Mouse (Mus musculus) limb, embryonic 10.5 days (tissue): ENCODE data around the gene Hoxd13. TPM values are rescaled to one million over a fixed set of nuclear protein-coding genes. Genes with fewer than 3 reads are reported as not detected.
A peak's percentile ranks its signal among the peaks of the same experiment; 100 is the strongest.

Source experiments
- DNase-seq: peaks from one replicate; pipeline ENCODE4 v3.0.0-alpha.2; 2017; ENCODE audit warnings: low spot score
- H3K27ac ChIP-seq: fragments of 300-500 bp; sonication (generic); 2 replicates; pipeline ENCODE4 v1.5.1; 2016; ENCODE audit warnings: mild to moderate bottlenecking
- H3K27me3 ChIP-seq: fragments of 300-500 bp; sonication (generic); 2 replicates; pipeline ENCODE4 v1.6.1; 2016; ENCODE audit warnings: low read depth, mild to moderate bottlenecking; ENCODE audit not compliant: poor library complexity, severe bottlenecking
- H3K36me3 ChIP-seq: fragments of 300-500 bp; sonication (generic); 2 replicates; pipeline ENCODE4 v1.6.1; 2016; ENCODE audit warnings: mild to moderate bottlenecking, moderate library complexity
- H3K4me1 ChIP-seq: fragments of 300-500 bp; sonication (generic); 2 replicates; pipeline ENCODE4 v1.6.1; 2016
- H3K4me3 ChIP-seq: fragments of 300-500 bp; sonication (generic); 2 replicates; pipeline ENCODE4 v1.5.1; 2016; ENCODE audit warnings: mild to moderate bottlenecking, moderate library complexity
- H3K9me3 ChIP-seq: fragments of 300-500 bp; sonication (generic); replicated peaks from 2 replicates; pipeline ENCODE4 v1.6.1; 2016; ENCODE audit warnings: mild to moderate bottlenecking
- WGBS: fragments of 180-500 bp; shearing (Covaris S2); methylation state at CpG from one replicate; pipeline ENCODE4 v1.1.7; 2016; 5-methylcytosine and 5-hydroxymethylcytosine counted together
- polyA plus RNA-seq: library from polyadenylated mRNA; unstranded; fragments of >200 nt; fragmentation: Nextera tagmentation; extraction: Ambion mirVana; gene quantifications from 2 replicates; pipeline ENCODE4 v1.2.1, GENCODE M21; 2016

The Hoxd13 gene
- polyA plus RNA-seq, 1 experiment from 2014 or later, result 17.8 TPM

DNA sequence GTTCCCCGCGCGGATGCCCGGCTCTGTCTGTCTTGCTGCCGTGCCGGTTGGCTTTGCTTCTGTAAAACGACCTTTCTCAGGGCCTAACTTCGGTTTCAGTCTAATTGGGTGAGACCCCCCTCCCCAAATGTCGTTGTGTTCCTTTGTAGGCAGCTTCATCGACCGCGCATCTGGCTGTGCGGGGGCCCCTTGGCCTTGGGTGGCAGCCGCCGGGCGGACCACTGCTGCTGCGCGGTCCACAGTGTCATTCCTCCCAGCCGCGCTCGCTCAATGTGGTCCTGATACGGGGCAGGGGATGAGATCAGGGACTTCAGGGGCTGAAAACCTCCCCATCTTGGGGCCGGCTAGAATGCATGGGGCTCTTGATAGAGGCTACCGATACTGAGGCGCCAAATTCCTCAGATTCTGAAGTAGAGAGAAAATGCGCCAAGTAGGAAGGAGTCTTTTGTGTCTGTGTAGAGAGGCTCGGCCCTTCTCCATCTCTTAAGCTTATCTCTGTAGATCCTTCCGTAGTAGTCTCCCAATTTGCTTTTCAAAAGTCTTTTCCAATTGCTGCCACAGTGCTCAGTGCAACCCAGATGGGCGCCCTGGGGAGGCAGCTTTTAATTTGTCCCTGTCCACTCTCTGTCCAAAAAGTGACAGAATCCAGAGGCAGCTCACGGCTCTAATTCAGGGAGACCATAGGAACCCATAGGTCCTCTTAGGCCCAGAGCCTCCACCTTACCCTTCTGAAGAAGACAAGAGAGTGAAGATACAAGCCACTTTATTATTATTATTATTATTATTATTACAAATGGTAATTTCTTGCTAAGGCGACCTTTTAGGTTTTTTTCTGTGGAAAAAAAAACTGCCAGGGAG is 19.8 kb downstream of the Hoxd13 start:
- H3K9me3 ChIP-seq, result no peaks in the 10 kb centered on the region
- peak overlapping the region; percentile 99 for H3K27ac ChIP-seq
- peak; percentile 69 for DNase-seq
- peaks cover 32% of the 10 kb centered on the region for H3K36me3 ChIP-seq
- WGBS, result under 1% methylated on average over 31 of the region's 31 CpGs
- peaks cover 51% of the 10 kb centered on the region for H3K4me1 ChIP-seq
- peak overlapping the region; percentile 80 for H3K4me3 ChIP-seq
- H3K27me3 ChIP-seq, result peaks cover 63% of the 10 kb centered on the region

DNA sequence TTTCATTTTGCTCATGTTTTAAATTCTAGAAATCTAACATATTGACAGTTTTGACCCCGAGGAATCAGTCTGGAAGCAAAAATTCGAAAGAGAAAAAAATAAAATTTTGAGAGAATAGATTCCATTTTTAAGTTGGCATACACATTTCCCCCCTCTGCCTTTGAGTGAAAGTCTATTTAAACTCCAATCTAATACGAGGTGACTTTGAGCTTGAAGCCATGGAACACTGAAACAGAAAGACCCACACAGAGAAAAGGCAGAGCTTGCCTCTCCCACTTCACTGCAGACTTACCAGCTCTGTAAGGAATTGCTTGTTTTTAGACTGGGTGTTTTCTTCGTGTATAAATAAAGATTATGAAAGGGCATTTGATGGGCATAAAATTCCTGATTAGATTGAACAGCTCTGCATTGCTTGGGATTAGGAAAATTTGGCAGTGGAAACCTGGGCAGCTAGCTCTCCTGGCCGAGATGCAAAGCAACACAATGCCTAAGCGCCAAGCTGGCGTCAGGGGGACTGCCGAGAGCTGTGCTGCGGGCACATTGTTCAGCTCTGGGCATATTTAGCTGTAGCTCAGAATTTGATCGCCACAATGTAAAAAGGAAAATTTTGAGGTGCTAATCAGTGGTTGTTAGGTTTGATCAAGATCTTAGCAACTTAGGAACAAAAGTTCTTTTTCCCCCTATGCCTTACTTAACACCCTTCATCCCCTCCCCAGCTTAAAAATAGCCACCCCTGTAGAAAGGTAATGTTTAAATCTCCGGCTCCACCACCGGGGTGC is 20.9 kb downstream of the Hoxd13 start:
- Histone ChIP-seq H3K4me3 (peak overlapping the region; percentile 80), H3K27me3 (peaks cover 64% of the 10 kb centered on the region), H3K36me3 (peaks cover 34% of the 10 kb centered on the region), H3K27ac (peak overlapping the region; percentile 99), H3K4me1 (peaks cover 44% of the 10 kb centered on the region), H3K9me3 (no peaks in the 10 kb centered on the region)
- WGBS, result 3% methylated on average over 12 of the region's 12 CpGs
- DNase-seq, result peak; percentile 61

DNA sequence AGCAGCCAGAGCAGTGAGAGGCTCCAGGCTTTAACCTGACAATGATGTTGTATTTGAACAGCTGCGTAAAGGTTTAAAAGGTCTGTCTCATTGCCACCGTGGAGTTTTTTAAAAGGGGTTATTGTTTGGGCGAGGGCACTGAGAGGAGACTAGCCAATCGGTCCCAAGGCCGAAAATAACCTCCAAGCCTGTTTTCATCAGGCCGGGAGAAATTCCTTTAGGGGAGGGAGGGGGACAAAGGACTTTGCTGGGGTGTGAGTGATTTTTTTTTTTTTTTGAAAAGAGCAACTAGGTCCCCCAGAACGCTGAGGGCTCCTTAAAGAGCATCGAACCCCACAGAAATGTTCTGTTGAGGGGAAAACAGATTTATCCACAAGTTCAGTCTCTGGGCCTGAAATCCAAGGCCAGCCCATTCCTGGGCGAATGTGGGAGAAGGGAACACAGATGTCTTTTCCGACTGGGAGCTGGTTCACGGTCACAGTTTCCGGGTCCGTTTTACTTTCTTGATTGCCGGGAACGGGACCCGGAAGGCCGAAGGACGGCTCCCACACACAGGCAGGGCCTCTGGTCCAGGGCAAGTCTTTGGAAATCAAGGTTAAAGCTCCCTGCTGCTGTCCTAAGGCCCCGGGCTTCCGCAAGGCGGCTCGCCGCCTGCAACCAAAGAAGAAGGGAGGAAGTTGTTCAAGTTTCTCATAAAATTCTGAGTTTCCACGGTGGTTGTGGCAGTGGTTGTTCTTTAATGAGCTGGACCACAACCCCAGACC is 21.6 kb downstream of the Hoxd13 start:
- H3K36me3 ChIP-seq, result peaks cover 29% of the 10 kb centered on the region
- H3K27me3 ChIP-seq, result peaks cover 61% of the 10 kb centered on the region
- under 1% methylated on average over 24 of the region's 24 CpGs for WGBS
- peak; percentile 77 for DNase-seq
- peak overlapping the region; percentile 99 for H3K27ac ChIP-seq
- peak overlapping the region; percentile 80 for H3K4me3 ChIP-seq
- peaks cover 44% of the 10 kb centered on the region for H3K4me1 ChIP-seq
- H3K9me3 ChIP-seq, result no peaks in the 10 kb centered on the region

DNA sequence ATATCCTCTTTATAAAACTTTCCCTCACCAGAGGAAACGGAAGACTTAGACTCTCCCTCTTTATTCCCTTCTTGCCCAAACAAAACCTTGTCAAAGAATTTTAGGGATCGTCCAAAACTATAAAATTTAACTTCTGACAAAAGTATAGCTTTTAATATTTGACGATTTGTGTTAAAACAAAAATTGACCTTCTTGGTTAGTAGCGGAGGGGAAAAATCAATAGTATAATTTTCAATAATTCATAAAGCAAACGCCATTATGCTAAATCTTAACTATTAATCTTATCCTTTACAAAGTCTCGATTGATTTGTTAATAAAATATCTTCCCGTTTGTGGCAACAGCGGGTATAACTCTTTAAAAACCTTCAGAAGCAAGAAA is 22.2 kb downstream of the Hoxd13 start:
- DNase-seq, result no peak

GRCm38 (mm10) chr2:74691022-74691951 is 23.2 kb downstream of the Hoxd13 start, which contains the start of gene Hoxd10:
TSS of gene Hoxd10 (plus strand) at chr2:74691924.
- peaks cover 66% of the 10 kb centered on the region for H3K27me3 ChIP-seq
- peak within 1 kb of the TSS; percentile 80 for H3K4me3 ChIP-seq
- no peaks in the 10 kb centered on the region for H3K9me3 ChIP-seq
- WGBS, result 1% methylated on average over 56 of the region's 56 CpGs
- peak; percentile 90 for DNase-seq
- peaks cover 59% of the 10 kb centered on the region for H3K4me1 ChIP-seq
- H3K27ac ChIP-seq, result peak within 1 kb of the TSS; percentile 99
- H3K36me3 ChIP-seq, result peaks cover 34% of the 10 kb centered on the region

More for the DNA sequence above, 22.2 kb downstream of the Hoxd13 start:
- Histone ChIP-seq H3K4me1 (peaks cover 50% of the 10 kb centered on the region), H3K36me3 (peaks cover 34% of the 10 kb centered on the region), H3K27me3 (peaks cover 61% of the 10 kb centered on the region), H3K27ac (peak overlapping the region; percentile 99), H3K4me3 (peak overlapping the region; percentile 80), H3K9me3 (no peaks in the 10 kb centered on the region)
- 7% methylated on average over 8 of the region's 8 CpGs for WGBS

- Histone ChIP-seq H3K9me3 (no peaks in the 10 kb centered on the region), H3K4me1 (peaks cover 63% of the 10 kb centered on the region), H3K4me3 (peak overlapping the region; percentile 80), H3K27ac (peak overlapping the region; percentile 99), H3K36me3 (peaks cover 31% of the 10 kb centered on the region), H3K27me3 (peaks cover 70% of the 10 kb centered on the region)
- DNase-seq, result no peak
- WGBS, result 3% methylated on average over 35 of the region's 35 CpGs
Observed at GRCm38 (mm10) chr2:74691995-74692807, 24.1 kb downstream of the Hoxd13 start.

GRCm38 (mm10) chr2:74692808-74693431 is 24.8 kb downstream of the Hoxd13 start:
- Histone ChIP-seq H3K9me3 (no peaks in the 10 kb centered on the region), H3K4me3 (peak overlapping the region; percentile 80), H3K27ac (peak overlapping the region; percentile 99), H3K4me1 (peaks cover 60% of the 10 kb centered on the region), H3K27me3 (peaks cover 68% of the 10 kb centered on the region), H3K36me3 (peaks cover 24% of the 10 kb centered on the region)
- DNase-seq, result no peak
- WGBS, result under 1% methylated on average over 20 of the region's 20 CpGs

DNA sequence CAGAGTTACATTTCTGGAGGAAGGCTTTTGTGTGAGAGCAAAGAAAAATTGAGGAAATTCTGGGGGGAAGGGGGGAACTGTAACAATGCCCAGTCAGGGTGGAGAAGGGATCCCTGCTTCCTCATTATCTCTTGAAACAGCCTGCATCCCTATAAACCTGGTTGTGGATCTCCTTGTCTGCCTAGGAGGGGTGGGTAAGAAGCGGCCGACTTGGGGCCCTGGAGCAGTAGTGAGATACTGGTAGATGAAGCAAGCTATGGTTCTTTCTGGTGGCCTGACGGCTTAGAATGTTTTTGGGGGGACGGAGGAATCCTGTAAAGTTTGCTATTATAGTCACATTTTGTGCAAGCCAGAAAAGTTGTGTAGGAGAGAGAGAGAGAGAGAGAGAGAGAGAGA is 25.3 kb downstream of the Hoxd13 start:
- Histone ChIP-seq H3K4me1 (peaks cover 62% of the 10 kb centered on the region), H3K36me3 (peaks cover 24% of the 10 kb centered on the region), H3K4me3 (peak overlapping the region; percentile 80), H3K27me3 (peaks cover 65% of the 10 kb centered on the region), H3K27ac (peak overlapping the region; percentile 99), H3K9me3 (no peaks in the 10 kb centered on the region)
- peak; percentile 52 for DNase-seq
- WGBS, result 3% methylated on average over 4 of the region's 4 CpGs

DNA sequence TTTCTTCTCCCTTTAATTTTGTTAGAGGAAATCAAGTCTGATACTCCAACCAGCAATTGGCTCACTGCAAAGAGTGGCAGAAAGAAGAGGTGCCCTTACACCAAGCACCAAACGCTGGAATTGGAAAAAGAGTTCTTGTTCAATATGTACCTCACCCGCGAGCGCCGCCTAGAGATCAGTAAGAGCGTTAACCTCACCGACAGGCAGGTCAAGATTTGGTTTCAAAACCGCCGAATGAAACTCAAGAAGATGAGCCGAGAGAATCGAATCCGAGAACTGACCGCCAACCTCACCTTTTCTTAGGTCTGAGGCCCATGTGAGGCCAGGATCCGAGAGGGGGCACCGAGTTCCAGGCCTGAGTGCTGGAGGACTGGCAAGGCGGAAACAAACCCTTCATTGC is 26.0 kb downstream of the Hoxd13 start:
- H3K27me3 ChIP-seq, result peaks cover 62% of the 10 kb centered on the region
- peak; percentile 77 for DNase-seq
- H3K4me1 ChIP-seq, result peaks cover 60% of the 10 kb centered on the region
- peak overlapping the region; percentile 80 for H3K4me3 ChIP-seq
- H3K36me3 ChIP-seq, result peaks cover 24% of the 10 kb centered on the region
- WGBS, result 2% methylated on average over 16 of the region's 16 CpGs
- H3K27ac ChIP-seq, result peak overlapping the region; percentile 99
- H3K9me3 ChIP-seq, result no peaks in the 10 kb centered on the region

DNA sequence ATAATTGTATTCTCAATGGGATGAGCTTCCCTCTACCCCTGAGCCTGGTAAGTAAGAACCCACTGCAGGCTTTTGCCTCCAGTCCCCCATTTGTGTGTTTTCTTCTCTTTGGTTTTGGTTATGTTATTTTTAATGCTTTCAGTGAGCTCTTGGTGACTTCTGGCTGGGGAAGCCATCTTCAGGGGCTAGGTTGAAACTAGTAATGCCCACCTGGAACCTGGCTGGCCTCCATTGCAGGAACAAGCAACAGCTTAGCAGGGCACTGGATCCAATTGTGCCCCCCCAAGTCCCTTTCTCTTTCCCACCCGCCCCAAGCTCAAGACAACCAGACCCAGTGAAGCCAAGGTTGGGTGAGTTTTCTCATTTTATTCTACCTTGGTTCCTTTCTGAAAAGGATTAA is 27.3 kb downstream of the Hoxd13 start:
- H3K4me1 ChIP-seq, result peaks cover 68% of the 10 kb centered on the region

More for the DNA sequence above, 27.3 kb downstream of the Hoxd13 start:
- 13% methylated on average over 1 of the region's 1 CpGs for WGBS
- peaks cover 24% of the 10 kb centered on the region for H3K36me3 ChIP-seq
- DNase-seq, result peak; percentile 48
- H3K4me3 ChIP-seq, result peak overlapping the region; percentile 80
- H3K27ac ChIP-seq, result peak overlapping the region; percentile 99
- no peaks in the 10 kb centered on the region for H3K9me3 ChIP-seq
- H3K27me3 ChIP-seq, result peaks cover 69% of the 10 kb centered on the region
